Mouse (Mus musculus): ENCODE measurements around the gene Olfr420. TPM values are rescaled to one million over a fixed set of nuclear protein-coding genes. Genes with fewer than 3 reads are reported as not detected.

Olfr420 gene
- not detected in 2 replicates for polyA plus RNA-seq (2014; fragmentation: Nextera tagmentation; extraction: Ambion mirVana)

DNA sequence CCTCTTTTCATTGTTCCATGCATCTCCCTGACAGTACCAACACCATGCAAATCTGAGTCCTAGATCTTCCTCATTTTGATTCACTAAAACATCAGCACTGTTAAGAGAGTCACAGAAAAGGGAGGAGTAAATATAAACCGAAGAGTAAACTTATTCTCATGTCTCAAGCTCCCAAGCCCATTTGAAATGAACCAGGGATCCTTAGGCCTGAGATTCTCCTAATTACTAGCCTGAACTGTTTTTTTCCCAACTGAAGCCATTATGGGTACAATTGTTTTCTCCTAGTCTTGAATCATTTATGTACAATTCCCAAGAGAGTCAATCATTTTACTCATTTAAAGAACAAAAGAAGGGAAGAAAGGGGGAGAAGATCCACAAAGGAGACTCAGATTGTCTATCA, at the start of gene Olfr420:
Olfr420 (plus strand) TSS at position 301 of the 400 bp plus-strand sequence.
- no peaks in the 10 kb centered on the region for H3K4me1 ChIP-seq (ENCODE audit: control insufficient read depth, insufficient read depth, low read length)
- no peak for ATAC-seq

DNA sequence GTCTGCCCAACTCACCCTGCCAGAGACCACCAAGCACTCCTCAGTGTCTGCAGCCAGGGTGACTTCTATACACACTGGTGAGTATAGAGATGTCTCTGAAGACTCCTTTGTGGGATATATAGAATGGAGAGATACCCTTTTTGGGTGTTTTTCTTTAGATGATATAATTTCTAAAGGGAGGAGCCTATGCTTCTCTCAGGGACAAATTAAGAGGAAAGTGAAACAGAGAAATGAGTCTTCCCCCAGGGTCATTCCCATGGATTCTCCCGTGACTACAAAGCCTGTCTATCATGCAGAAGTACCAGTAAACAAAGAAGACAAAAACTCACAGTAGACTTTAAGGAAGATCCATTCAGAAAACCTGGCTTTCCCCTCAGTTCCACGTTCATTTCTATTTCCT, 34.4 kb upstream of the Olfr420 start, which contains the start of gene Olfr231:
Olfr231 (minus strand) TSS at position 101 of the 400 bp plus-strand sequence.
- no peaks in the 10 kb centered on the region for H3K9me3 ChIP-seq (replicated peaks; ENCODE audit: control insufficient read depth, low read length)
- ATAC-seq (no peak), DNase-seq (ENCODE audit: low spot score) (no peak)
- H3K4me3 ChIP-seq (ENCODE audit: low read depth, low read length), result no peak within 1 kb of the TSS
- no peaks in the 10 kb centered on the region for H3K36me3 ChIP-seq (ENCODE audit: control insufficient read depth, insufficient read depth, low read length)
- H3K27ac ChIP-seq (ENCODE audit: low read depth, low read length), result no peak within 1 kb of the TSS
- WGBS, result 49% methylated on average over 2 of the region's 2 CpGs
- H3K27me3 ChIP-seq (replicated peaks; ENCODE audit: control insufficient read depth, insufficient read depth, low read length), result no peaks in the 10 kb centered on the region
- no peaks in the 10 kb centered on the region for H3K4me1 ChIP-seq (ENCODE audit: control insufficient read depth, insufficient read depth, low read length)
- no peak within 1 kb of the TSS for H3K9ac ChIP-seq (ENCODE audit: low read length)
- H3K4me2 ChIP-seq (ENCODE audit: low read length), result no peak within 1 kb of the TSS

More for the DNA sequence above, at the start of gene Olfr420:
- Histone ChIP-seq H3K9me3 (replicated peaks; ENCODE audit: control insufficient read depth, low read length) (no peaks in the 10 kb centered on the region), H3K4me3 (ENCODE audit: low read depth, low read length) (no peak within 1 kb of the TSS), H3K27ac (ENCODE audit: low read depth, low read length) (no peak within 1 kb of the TSS), H3K4me2 (ENCODE audit: low read length) (no peak within 1 kb of the TSS), H3K27me3 (replicated peaks; ENCODE audit: control insufficient read depth, insufficient read depth, low read length) (no peaks in the 10 kb centered on the region), H3K36me3 (ENCODE audit: control insufficient read depth, insufficient read depth, low read length) (no peaks in the 10 kb centered on the region), H3K9ac (ENCODE audit: low read length) (no peak within 1 kb of the TSS)
- no peak for DNase-seq (ENCODE audit: low spot score)
- WGBS, result 90% methylated on average over 1 of the region's 1 CpGs

- WGBS, result 54% methylated on average over 3 of the region's 3 CpGs
- ATAC-seq, result no peak
- H3K4me3 ChIP-seq (ENCODE audit: low read depth, low read length), result no peak within 1 kb of the TSS
- H3K9ac ChIP-seq (ENCODE audit: low read length), result no peak within 1 kb of the TSS
- no peak within 1 kb of the TSS for H3K4me2 ChIP-seq (ENCODE audit: low read length)
- H3K36me3 ChIP-seq (ENCODE audit: control insufficient read depth, insufficient read depth, low read length), result no peaks in the 10 kb centered on the region
- H3K4me1 ChIP-seq (ENCODE audit: control insufficient read depth, insufficient read depth, low read length), result no peaks in the 10 kb centered on the region
- H3K27ac ChIP-seq (ENCODE audit: low read depth, low read length), result no peak within 1 kb of the TSS
- no peaks in the 10 kb centered on the region for H3K9me3 ChIP-seq (replicated peaks; ENCODE audit: control insufficient read depth, low read length)
- H3K27me3 ChIP-seq (replicated peaks; ENCODE audit: control insufficient read depth, insufficient read depth, low read length), result no peaks in the 10 kb centered on the region
- no peak for DNase-seq (ENCODE audit: low spot score)
Observed at GRCm38 (mm10) chr1:174131217-174131616, 24.2 kb upstream of the Olfr420 start, which contains the start of gene Olfr424. Olfr424 (plus strand) TSS chr1:174131517.

GRCm38 (mm10) chr1:174131999-174132398, 23.4 kb upstream of the Olfr420 start:
- Histone ChIP-seq H3K9ac (ENCODE audit: low read length) (no peak overlapping the region), H3K4me3 (ENCODE audit: low read depth, low read length) (no peak overlapping the region), H3K36me3 (ENCODE audit: control insufficient read depth, insufficient read depth, low read length) (no peaks in the 10 kb centered on the region), H3K27ac (ENCODE audit: low read depth, low read length) (no peak overlapping the region), H3K4me1 (ENCODE audit: control insufficient read depth, insufficient read depth, low read length) (no peaks in the 10 kb centered on the region), H3K9me3 (replicated peaks; ENCODE audit: control insufficient read depth, low read length) (no peaks in the 10 kb centered on the region), H3K27me3 (replicated peaks; ENCODE audit: control insufficient read depth, insufficient read depth, low read length) (no peaks in the 10 kb centered on the region), H3K4me2 (ENCODE audit: low read length) (no peak overlapping the region)
- ATAC-seq (0 out of 2 replicates have a peak, but pooled peaks have one; percentile 40), DNase-seq (ENCODE audit: low spot score) (peak; percentile 11)
- 12% methylated on average over 3 of the region's 3 CpGs for WGBS

DNA sequence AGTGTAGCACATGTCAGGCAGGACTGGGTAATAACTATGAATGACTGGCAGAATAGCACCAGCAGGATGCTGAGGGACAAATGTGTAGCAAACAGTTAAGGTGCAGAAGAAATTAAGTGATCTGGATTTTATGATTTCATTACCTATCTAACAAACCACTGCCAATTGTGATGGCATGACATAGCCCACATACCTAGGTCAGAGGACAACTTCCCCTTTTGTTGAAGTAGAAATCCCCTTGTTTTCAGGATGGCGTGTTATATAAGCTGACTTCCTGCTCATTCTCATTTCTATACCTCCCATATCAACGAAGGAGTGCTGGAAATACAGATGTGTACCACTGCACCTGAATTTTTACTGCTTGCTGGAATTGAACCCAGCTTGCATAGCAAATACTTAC, 14.0 kb upstream of the Olfr420 start:
- H3K36me3 ChIP-seq (ENCODE audit: control insufficient read depth, insufficient read depth, low read length), result no peaks in the 10 kb centered on the region
- no peak for ATAC-seq
- no peak for DNase-seq (ENCODE audit: low spot score)
- no peak overlapping the region for H3K9ac ChIP-seq (ENCODE audit: low read length)
- H3K4me1 ChIP-seq (ENCODE audit: control insufficient read depth, insufficient read depth, low read length), result no peaks in the 10 kb centered on the region
- H3K9me3 ChIP-seq (replicated peaks; ENCODE audit: control insufficient read depth, low read length), result no peaks in the 10 kb centered on the region
- H3K4me3 ChIP-seq (ENCODE audit: low read depth, low read length), result no peak overlapping the region
- no peak overlapping the region for H3K27ac ChIP-seq (ENCODE audit: low read depth, low read length)
- no peak overlapping the region for H3K4me2 ChIP-seq (ENCODE audit: low read length)
- H3K27me3 ChIP-seq (replicated peaks; ENCODE audit: control insufficient read depth, insufficient read depth, low read length), result no peaks in the 10 kb centered on the region
- WGBS, result 80% methylated on average over 2 of the region's 2 CpGs

GRCm38 (mm10) chr1:174146696-174147095, 8.7 kb upstream of the Olfr420 start:
- Histone ChIP-seq H3K36me3 (ENCODE audit: control insufficient read depth, insufficient read depth, low read length) (no peaks in the 10 kb centered on the region), H3K9me3 (replicated peaks; ENCODE audit: control insufficient read depth, low read length) (no peaks in the 10 kb centered on the region), H3K4me3 (ENCODE audit: low read depth, low read length) (no peak overlapping the region), H3K27me3 (replicated peaks; ENCODE audit: control insufficient read depth, insufficient read depth, low read length) (no peaks in the 10 kb centered on the region), H3K4me2 (ENCODE audit: low read length) (no peak overlapping the region), H3K4me1 (ENCODE audit: control insufficient read depth, insufficient read depth, low read length) (no peaks in the 10 kb centered on the region), H3K27ac (ENCODE audit: low read depth, low read length) (no peak overlapping the region), H3K9ac (ENCODE audit: low read length) (no peak overlapping the region)
- 81% methylated on average over 1 of the region's 1 CpGs for WGBS
- ATAC-seq, result no peak
- no peak for DNase-seq (ENCODE audit: low spot score)

GRCm38 (mm10) chr1:174149289-174149688, 6.1 kb upstream of the Olfr420 start:
- Histone ChIP-seq H3K36me3 (ENCODE audit: control insufficient read depth, insufficient read depth, low read length) (no peaks in the 10 kb centered on the region), H3K9ac (ENCODE audit: low read length) (no peak overlapping the region), H3K9me3 (replicated peaks; ENCODE audit: control insufficient read depth, low read length) (no peaks in the 10 kb centered on the region), H3K4me3 (ENCODE audit: low read depth, low read length) (no peak overlapping the region), H3K27me3 (replicated peaks; ENCODE audit: control insufficient read depth, insufficient read depth, low read length) (no peaks in the 10 kb centered on the region), H3K27ac (ENCODE audit: low read depth, low read length) (no peak overlapping the region), H3K4me2 (ENCODE audit: low read length) (no peak overlapping the region), H3K4me1 (ENCODE audit: control insufficient read depth, insufficient read depth, low read length) (no peaks in the 10 kb centered on the region)
- no peak for DNase-seq (ENCODE audit: low spot score)
- ATAC-seq, result no peak
- WGBS, result 84% methylated on average over 2 of the region's 2 CpGs

GRCm38 (mm10) chr1:174157622-174158021, 2.2 kb downstream of the Olfr420 start:
- ATAC-seq (no peak), DNase-seq (ENCODE audit: low spot score) (no peak)
- H3K9ac ChIP-seq (ENCODE audit: low read length), result no peak overlapping the region
- H3K4me2 ChIP-seq (ENCODE audit: low read length), result no peak overlapping the region
- H3K27ac ChIP-seq (ENCODE audit: low read depth, low read length), result no peak overlapping the region
- H3K36me3 ChIP-seq (ENCODE audit: control insufficient read depth, insufficient read depth, low read length), result no peaks in the 10 kb centered on the region
- H3K4me3 ChIP-seq (ENCODE audit: low read depth, low read length), result no peak overlapping the region
- 92% methylated on average over 3 of the region's 3 CpGs for WGBS
- H3K9me3 ChIP-seq (replicated peaks; ENCODE audit: control insufficient read depth, low read length), result no peaks in the 10 kb centered on the region
- no peaks in the 10 kb centered on the region for H3K4me1 ChIP-seq (ENCODE audit: control insufficient read depth, insufficient read depth, low read length)
- no peaks in the 10 kb centered on the region for H3K27me3 ChIP-seq (replicated peaks; ENCODE audit: control insufficient read depth, insufficient read depth, low read length)

GRCm38 (mm10) chr1:174158512-174158911, 3.1 kb downstream of the Olfr420 start:
- Histone ChIP-seq H3K36me3 (ENCODE audit: control insufficient read depth, insufficient read depth, low read length) (no peaks in the 10 kb centered on the region), H3K4me1 (ENCODE audit: control insufficient read depth, insufficient read depth, low read length) (no peaks in the 10 kb centered on the region), H3K27me3 (replicated peaks; ENCODE audit: control insufficient read depth, insufficient read depth, low read length) (no peaks in the 10 kb centered on the region), H3K27ac (ENCODE audit: low read depth, low read length) (no peak overlapping the region), H3K4me3 (ENCODE audit: low read depth, low read length) (no peak overlapping the region), H3K9ac (ENCODE audit: low read length) (no peak overlapping the region), H3K4me2 (ENCODE audit: low read length) (no peak overlapping the region), H3K9me3 (replicated peaks; ENCODE audit: control insufficient read depth, low read length) (no peaks in the 10 kb centered on the region)
- DNase-seq (ENCODE audit: low spot score), result no peak
- WGBS, result 100% methylated on average over 1 of the region's 1 CpGs
- ATAC-seq, result no peak

Data from forebrain, embryonic 14.5 days (tissue).